Mouse (Mus musculus) thymus, adult 2 months (tissue): ENCODE measurements around the gene Polr2b.

Experiments used
- CTCF ChIP-seq: fragments of 200-500 bp; IDR thresholded peaks from 2 replicates; pipeline ENCODE4 v1.5.1; 2012; ENCODE audit warnings: mild to moderate bottlenecking, control low read depth, low read length, moderate library complexity, borderline replicate concordance; ENCODE audit not compliant: control insufficient read depth, poor library complexity, insufficient read depth; ENCODE audit errors: extremely low read depth
- POLR2A ChIP-seq: fragments of 200-500 bp; IDR thresholded peaks from 2 replicates; pipeline ENCODE4 v1.6.1; 2012; ENCODE audit warnings: mild to moderate bottlenecking, low read length, control low read depth, moderate library complexity; ENCODE audit not compliant: control insufficient read depth, poor library complexity, insufficient read depth; ENCODE audit errors: extremely low read depth

DNA sequence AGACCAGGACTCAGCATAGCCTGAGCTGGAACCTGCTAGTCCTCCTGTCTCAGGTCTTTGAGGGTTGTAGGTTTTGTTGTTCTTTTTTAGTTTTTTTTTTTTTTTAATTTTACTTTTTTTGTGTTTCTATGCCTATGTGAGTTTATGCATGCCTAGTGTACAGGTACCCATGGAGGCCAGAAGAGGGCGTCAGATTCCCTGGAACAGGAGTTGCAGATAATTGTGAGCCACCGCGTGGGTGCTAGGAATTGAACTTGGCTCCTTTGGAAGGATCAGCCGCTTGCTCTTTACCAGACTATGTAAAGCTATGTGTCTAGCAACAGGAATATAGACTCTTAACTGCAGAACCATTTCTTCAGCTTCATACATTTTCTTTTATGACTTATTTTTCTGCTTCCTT lies 4.3 kb downstream of the Polr2b start:
- no peak for TF ChIP-seq CTCF
- TF ChIP-seq POLR2A: no peak
